Mouse (Mus musculus) brain, adult 2 months (tissue): Measurements from ENCODE around the gene Tmem81.

Experiments used
- DNase-seq: peaks from one replicate; pipeline ENCODE4 v3.0.0; 2011; ENCODE audit warnings: low read depth, low spot score

Gene Tmem81

DNA sequence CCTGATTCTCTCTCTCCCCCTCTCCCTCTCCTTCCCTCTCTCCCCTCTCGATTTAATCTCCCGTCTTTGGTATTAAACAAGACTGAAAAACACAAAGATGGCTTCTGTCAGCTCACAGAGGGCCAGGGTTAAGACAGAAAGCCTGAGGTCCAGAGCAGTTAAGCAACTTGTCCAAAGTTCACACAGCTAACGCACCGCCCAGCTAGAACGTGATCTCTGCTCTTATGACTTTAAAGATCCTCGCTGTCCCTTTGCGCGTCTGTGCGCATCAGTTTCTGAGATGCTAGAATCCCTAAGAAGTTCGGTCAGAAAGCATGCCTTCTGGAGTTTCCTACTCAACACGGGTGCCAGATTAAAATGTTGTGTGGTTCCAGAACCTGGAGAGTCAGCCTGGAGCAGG, 13.7 kb downstream of the Tmem81 start:
- DNase-seq = no peak

- DNase-seq = peak; percentile 84
Measured at GRCm38 (mm10) chr1:132520764-132521163, 14.7 kb downstream of the Tmem81 start.

- DNase-seq = no peak
Measured at GRCm38 (mm10) chr1:132523048-132523447, 17.0 kb downstream of the Tmem81 start.

DNA sequence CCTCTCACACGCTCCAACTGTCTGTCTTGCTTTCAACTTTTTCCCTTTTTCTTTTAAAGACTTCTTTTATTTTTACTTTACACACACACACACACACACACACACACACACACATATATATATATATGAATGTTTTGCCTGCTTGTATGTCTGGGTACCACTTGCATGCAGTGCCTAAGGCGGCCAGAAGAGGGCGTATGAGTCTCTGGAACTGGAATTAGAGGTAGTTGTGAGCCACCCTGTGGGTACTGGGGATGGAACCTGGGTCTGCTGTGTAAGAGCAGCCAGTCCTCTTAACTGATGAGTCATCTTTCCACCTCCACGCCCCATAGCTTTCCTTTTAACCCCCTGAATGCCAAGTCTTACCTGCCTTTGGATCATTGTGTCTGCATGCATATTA, 17.9 kb downstream of the Tmem81 start:
- DNase-seq = peak; percentile 61

- peak; percentile 94 for DNase-seq
Measured at GRCm38 (mm10) chr1:132525832-132526231, 19.8 kb downstream of the Tmem81 start.

- DNase-seq = no peak
Measured at GRCm38 (mm10) chr1:132528071-132528470, 22.0 kb downstream of the Tmem81 start.

- DNase-seq = peak; percentile 97
Measured at GRCm38 (mm10) chr1:132528647-132529334, 22.8 kb downstream of the Tmem81 start.

GRCm38 (mm10) chr1:132530631-132531191, 24.7 kb downstream of the Tmem81 start:
- no peak for DNase-seq

- DNase-seq = no peak
Measured at GRCm38 (mm10) chr1:132532521-132532920, 26.5 kb downstream of the Tmem81 start.

DNA sequence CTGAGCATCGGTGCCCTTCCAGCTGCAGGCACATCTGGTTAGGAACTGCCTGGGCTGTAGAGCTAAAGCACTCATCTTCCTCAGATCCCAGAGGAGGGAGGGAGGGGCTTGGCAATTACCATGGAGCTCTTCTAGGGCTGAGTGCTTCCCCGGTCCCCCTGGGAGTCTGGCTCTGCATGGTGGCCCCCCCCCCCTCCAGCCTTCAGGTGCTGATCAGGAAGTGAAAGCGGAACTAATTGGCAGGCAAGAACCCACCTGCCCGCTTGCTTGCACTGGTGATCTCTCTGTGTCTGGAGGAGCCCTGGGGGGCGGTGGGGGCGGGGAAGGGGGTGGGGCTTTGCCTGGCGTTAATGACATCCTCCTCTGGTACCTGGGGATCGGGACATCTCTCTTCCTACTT, 27.8 kb downstream of the Tmem81 start:
- DNase-seq = no peak

- DNase-seq = no peak
Measured at GRCm38 (mm10) chr1:132535541-132535940, 29.5 kb downstream of the Tmem81 start.

DNA sequence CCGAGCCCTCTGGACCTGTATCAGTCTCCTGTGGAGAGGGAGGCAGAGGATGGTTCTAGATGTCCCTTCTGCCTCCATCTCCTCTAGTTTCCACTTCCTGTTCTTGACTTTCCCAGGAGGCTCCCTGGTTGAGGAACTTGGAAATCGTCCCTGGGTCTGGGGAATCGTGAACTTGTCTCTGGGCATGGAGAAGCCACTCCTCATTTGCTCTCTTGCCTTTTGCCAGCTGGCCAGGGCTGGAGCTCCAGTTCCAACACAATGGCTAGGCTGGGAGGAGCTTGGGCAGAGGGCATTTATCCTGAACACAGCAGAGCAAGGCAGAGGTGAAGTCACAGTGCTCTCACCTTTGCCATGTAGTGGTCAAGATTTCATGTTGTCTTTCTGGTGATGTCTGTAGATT, 30.4 kb downstream of the Tmem81 start:
- peak; percentile 83 for DNase-seq

DNA sequence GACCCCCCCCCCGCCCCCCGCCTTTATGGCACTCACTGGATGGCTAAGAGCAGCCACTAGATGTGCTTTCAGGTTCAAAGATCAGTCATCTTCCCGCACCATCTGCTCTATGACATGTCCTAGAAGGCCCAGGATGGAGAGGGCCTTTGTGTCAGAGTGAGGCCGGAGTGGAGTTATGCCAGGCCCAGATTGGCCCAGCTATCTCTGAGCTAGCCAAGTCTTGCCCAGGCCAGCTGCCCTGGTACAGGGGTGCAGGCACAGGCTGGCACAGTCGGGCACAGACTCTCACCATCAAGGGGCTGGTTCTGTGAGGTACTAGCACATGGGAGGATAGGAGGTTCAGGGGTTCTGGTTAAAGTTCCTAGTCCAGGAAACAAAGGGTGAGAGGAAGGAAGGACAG, 31.7 kb downstream of the Tmem81 start:
- peak; percentile 98 for DNase-seq

DNA sequence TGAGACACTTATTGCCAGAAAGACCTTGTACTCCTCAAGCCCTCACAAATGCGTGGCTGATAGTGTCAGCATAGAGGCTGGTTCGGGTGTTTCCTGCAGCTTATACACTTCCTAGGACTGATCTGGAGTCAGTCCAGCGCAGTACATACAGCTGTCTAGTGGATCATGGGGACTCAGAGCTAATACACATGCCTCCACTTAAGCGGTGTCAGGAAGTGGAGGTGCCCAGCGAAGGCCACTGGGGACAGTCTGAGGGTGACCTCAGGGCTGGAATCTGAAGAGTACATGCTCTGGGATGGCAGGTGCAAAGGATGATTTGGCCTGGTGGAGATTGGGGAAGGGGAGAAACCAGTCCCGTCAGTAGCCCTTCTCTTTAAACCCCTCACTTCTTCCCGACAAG, 34.7 kb downstream of the Tmem81 start:
- no peak for DNase-seq

DNA sequence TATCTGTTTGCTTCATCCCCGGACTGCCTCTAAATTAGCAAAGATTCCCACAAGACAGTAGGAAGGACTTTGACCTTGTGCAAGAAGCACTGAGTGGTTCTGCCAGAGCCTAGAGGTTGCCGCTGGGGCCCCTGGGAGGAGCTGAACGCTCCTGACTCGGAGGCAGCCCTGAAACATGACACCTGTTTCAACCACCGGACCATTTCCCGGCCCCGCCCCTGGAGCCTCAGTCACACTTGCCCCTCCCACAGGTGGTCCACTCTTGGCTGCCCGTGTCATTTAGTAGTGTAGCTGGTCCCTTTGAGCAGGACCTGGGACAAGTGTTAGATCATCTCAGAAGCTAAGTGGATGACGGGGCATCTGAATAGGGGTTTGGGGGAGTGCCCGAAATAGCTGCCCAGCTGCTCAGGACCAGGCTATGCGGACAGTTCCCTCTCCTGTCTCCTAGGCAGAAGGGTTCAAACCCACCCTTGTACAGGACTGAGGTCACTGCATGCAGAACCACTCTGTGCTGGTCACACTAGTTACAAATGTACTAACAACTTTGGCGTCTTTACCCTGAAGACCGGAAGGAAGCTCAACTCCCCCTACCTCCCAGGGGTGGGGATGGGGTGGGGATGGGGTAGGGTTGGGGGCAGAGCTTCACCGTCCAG, 35.3 kb downstream of the Tmem81 start:
- DNase-seq = peak; percentile 66

DNA sequence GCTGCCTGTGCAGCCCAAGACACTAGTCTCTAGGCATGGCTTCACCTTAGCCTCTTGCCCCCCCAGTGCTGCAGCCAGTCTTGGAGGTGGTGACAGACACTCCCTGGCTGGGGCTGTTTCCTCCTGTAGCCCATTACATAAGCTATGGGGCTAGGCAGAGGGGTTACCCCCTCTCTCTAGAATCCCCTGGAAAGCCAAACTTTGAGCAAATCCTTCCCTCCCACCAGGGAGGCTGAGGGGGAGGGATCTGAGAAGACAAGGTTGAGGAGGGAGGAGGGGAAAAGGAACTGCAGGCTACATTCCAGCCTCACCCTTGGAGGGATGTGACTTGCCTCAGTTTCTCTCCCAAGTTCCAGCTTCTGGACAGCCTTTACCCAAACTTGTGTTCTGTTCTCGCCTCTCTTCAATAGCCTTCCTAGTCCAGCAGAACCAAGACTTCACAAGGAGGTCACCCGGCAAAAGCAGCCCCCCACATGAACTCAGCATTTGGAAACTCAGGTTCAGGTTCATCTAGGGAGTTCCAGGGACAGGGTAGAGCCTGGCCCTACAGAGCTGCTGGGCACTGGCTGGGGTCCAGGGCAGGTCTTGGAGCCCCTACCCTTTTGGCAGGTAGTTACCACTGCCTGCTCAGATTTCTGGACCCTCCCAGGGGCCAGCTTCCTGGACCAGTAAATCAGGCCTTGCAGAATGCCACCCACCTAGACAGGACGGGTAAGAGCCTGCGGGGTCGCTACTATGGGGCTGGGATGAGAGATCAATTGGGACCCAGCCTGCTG, 36.0 kb downstream of the Tmem81 start:
- DNase-seq = peak; percentile 64

DNA sequence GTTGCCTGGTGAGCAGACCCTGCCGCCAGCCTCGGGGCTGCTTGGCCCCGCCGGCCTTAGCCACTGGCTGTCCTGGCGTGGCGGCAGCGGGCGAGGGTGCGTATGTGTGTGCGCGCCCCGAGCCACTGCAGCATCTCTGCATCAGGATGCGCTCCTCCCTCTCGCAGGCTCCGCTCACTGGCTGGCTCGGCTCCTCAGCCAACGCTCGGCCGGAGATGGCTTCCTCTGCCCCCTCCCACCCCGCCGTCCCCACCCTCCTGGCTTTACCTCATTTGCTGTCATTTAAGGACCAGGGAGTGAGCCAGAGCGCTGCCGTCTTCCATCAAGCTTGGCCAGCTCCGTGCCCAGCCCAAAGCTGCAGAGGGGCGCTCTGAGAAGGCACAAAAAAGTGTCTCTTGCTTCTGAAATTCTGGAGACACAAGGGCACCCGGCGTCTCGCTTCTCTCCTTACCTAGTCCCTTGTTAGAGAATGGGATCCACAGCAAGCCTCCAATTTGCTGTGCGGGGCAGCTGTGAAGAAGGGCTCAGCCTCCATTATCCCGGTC, 36.8 kb downstream of the Tmem81 start, which contains the start of gene Cntn2:
Cntn2 (minus strand) TSS at position 495 of the 545 bp plus-strand sequence.
- peak; percentile 98 for DNase-seq

DNA sequence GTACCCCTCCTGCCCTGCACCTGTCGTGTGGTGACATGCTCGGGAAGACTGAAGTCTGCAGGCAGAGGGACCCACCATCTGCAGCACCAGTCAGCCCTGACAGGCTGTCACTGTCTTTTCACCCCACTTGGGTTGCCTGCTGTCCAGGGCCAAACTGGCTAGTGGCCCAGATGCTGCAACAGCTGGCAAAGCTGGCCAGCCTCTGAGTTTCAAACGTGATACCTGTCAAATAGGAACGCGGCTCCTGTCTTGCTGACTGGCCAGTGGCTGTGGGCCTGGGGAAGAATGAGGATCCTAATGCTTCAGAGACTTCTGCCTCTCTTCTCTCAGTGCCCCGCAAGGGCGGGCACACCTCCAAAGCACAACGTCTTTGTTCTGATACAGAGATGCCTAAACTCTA, 37.8 kb downstream of the Tmem81 start:
- DNase-seq = no peak

DNA sequence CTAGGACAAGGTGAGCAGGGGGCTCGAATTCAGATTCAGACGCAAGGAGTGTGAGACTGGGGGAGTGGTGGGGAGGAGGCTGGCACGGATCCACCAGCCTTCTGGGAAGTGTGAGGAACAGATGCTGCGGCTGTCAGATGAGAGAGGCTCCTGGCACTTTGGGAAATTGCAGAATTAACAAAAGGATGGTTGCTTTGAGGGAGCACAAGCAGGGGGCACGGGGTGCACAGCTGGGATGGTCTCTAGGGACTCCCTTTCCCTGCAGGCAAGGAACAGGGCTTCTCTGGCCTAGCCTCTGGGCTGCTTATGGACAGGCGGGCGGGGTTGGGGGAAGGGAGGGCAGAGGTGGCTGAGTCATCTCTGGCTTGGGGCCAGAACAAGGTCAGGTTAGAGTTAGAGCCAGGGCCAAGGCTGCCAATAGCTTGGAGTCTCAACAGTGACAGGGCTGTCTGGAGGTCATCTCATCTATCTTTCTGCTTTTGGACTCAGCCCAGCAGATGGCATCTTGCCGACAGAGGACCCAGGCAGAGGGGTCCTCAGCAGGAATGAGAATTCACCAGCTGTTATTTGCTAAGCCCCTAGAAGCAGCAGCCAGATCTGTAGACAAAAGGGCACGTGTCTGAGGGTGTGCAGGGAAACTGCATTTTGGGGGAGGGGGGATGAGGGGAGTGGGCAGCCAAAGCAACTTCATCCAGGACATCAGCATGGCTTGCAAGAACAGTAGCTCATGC, 52.0 kb downstream of the Tmem81 start:
- peak; percentile 82 for DNase-seq
